Mouse (Mus musculus) brain, adult 2 months (tissue): ENCODE results near the gene Hao2.

Experiments used
- DNase-seq: peaks from one replicate; pipeline ENCODE4 v3.0.0; 2011; ENCODE audit warnings: low read depth, low spot score

Hao2 gene

DNA sequence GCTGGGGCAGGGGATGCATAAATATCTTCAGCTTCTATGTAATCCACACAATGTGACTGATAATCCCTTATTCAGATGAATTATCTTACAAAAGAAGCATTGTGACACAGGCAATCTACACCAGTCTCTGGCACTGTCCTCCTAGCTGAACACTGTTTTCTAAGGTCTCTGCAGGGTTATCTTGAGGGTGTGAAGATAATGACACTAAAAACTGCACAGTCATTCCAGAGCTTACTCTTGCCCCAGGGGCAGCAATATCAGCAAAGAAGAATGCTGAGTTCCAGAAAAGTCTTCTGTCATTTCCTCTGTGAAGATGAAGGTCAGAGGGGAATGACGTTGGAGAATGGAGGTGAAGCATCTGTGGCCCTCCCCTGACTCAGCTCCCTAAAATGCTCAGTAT lies 36.1 kb downstream of the Hao2 start:
- no peak for DNase-seq

DNA sequence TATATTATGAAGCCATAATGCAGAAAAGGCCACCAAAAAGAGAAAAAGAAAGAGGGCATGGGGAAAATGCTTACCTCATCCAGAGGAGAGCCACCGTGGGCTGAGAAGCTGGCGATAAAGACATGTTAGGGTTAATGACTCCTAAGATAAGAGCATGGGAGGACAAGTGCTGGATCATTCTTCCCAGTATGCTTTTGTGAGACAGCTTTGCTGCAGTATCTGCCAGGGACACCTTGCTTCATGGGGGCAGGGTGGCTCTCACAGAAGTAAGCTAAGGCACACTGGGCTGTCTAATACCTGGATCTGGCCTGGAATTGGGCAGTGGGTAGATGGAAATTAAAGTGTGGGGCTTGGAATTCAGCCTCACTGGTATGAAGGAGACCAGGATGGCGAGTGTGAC lies 37.9 kb downstream of the Hao2 start:
- DNase-seq: no peak

DNA sequence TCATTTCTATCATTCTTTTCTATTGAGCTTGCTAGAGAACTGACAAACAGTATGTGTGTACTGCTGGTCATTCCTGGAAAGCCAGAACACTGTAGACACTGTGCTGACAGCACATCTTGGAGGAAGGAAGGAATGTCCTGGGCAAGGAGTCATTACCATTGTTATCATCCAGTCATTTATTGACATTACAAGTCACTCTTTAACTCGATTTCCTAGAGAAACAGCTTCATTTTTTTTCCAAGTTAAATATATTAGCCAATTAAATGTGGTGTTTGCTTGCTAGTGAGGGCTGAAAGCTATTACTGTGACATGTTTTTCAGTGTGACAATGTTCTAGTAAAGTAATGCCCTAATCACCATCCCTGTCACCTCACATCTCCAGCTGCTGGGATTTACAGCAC lies 39.4 kb downstream of the Hao2 start:
- DNase-seq: peak; percentile 11

DNA sequence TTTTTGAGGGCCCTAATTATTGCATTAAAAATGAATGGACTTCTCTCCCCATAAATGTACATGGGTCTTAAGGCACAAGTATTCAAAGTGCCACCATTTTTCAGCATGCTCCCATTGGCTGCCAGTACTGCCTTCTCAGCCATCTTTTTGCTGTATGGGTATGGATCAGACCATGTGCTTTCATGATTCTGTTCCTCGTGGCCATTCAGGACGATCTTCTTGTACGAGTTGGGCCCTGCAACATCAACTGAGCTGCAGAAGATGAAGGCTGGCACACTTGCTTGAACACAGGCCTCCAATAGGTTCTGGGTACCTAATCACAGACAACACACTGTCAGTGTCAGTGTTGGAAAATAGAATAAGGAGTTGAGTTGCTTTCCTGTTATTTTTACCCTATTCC lies 40.0 kb downstream of the Hao2 start:
- no peak for DNase-seq

DNA sequence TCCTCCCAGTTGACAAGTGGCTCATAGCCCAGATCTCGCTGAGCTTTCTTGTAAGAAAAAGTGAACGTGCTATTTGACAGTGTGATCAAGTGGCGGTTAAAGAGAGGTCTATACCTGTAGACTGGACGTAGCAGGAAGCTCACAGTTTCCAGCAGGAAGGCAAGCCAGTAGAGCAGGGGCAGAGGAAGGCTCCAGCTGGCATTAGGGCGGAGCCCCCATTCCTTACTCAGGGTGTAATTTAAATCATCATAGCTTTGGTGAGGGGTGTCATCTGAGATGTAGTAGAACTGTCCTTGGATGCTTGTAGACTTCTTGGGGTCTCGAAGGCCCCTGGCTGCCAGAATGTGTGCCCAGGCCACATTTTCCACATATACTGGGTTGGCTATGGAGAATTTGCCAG lies 40.4 kb downstream of the Hao2 start:
- DNase-seq: no peak

DNA sequence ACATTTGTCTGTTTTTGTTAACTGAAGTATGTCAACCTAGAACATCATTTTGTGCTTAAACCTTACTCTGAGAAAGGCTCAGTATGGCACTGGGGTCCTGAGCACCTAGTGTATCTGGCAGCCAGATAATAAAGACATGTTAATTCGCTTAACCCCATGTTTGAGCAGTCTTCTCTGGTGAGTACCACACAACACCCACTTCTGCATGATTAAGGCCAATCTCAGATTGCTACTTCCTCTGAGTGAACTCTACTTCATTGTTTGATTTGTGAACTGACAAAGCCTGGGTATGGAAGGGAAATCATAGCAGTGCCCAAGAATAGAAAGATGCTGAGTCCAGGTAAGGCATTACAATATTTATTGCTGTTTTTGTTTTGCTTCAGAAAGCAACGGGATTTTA lies 41.2 kb downstream of the Hao2 start:
- DNase-seq: no peak

DNA sequence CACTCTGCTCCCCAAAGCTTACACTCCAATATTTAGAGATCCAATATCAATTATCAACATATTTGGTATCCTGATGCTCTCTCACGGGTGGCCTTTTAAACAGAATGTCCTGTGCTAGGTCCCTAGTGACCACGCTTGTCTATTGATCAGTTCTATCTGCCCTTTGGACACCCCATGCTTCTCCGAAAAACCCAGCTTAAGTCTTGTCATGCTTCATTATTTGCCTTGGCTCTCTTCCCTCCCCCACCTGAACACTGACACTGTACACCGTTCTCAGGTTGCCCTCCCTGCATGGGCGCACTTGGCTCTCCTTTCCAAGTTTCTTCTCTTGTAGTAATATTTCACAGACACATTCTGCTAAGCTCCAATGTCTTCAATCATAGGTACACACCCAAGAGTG lies 42.8 kb downstream of the Hao2 start:
- DNase-seq: no peak

DNA sequence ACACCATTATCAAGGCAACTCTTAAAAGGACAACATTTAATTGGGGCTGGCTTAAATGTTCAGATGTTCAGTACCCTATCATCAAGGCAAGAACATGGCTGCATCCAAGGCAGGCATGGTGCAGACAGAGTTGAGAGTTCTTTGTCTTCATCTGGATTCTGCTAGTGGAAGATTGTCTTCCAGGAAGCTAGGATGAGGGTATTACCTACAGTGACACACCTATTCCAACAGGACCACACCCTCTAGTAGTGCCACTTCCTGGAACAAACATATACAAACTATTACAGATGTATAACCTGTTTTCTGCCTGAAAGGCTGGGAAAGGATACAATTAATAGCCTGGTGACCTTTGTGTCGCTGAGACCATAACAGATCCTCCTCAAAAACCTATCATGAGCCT lies 44.1 kb downstream of the Hao2 start:
- DNase-seq: no peak
